Mouse (Mus musculus) monocyte, adult 5-6 weeks (primary cell): ENCODE measurements around the gene Cog8. TPM values are rescaled to one million over a fixed set of nuclear protein-coding genes. Genes with fewer than 3 reads are reported as not detected.
A peak's percentile ranks its signal among the peaks of the same experiment; 100 is the strongest.
"Not testable (repeated sequence)": the region's sequence is repeated elsewhere in the genome, so short reads cannot be mapped to it uniquely, and the experiment has no call there.

Experiments used
- ATAC-seq: fragments of 153-309, 156-312 bp; replicated peaks from 2 replicates; pipeline ENCODE4 v1.8.0; 2017; ENCODE audit warnings: mild to moderate bottlenecking; ENCODE audit not compliant: low TSS enrichment, insufficient number of reproducible peaks, severe bottlenecking, poor library complexity, low FRiP score
- total RNA-seq: library from RNA; stranded (forward); fragments of 200-1000, 200-491, 200-594 nt; gene quantifications from 3 replicates; pipeline ENCODE4 v1.2.3, GENCODE M21; 2017

Cog8 gene
- total RNA-seq, 1 experiment from 2014 or later = 12.4 TPM

DNA sequence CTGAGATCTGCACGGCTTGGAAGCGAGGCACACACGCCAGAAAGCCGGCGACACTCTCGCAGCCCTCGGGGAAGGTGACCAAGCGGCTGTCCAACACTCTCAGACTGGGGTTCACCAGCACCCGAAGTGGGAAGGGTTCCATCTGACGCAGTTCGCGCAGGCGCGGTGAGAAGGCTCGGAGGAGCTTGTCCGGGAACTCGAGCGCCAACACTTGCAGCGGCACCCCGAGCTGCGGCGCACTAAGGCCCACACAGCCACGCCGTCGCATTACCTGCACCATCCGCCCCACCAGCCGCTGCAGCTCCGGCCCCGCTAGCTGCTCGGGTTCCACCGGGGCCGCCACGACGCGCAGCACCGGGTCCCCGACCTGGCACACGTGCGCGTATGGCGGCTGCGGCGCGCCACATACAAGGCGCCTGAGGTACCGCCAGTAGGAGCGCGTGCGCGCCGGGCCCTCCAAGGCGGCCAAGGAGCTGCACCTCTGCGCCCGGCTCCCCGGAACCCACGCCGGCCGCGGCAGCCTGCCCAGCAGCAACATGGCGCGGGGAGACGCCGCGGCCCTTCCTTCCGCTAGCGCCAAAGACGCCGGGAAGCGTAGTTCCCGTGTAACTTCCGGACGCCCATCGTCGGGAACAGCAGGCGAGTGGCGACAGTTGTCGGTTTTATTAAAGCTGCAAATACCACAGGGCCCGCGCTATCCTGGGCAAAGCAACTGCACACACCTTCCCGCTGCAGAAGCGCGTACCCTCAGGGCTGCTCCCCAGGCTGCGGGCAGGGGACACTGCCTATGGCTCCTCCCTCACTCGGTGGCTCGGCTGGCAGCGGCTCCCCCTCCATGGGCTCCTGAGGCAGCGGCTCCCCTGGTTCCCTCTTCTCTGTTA, 8.2 kb downstream of the Cog8 start, which contains the start of gene Pdf:
Pdf (minus strand) TSS at position 554 of the 881 bp plus-strand sequence.
- ATAC-seq = peak; percentile 60

DNA sequence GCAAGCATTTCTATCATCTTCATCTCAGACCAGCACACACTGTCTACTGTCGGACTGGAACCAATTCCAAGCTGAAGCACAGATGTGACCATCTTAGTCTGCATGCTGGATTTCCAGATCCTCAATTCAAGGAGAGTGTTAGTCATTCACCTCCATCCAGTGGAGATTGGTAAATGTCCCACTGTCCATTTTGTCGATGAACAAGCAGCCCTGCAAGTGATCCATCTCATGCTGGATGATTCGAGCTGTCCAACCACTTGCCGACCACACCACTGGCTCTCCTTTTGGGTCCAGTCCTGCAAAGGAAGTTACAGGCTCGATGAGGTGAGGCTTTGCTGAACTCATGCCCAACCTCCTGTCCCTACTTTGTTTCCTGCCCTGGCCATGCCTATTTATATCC, 9.5 kb downstream of the Cog8 start:
- ATAC-seq = no peak

DNA sequence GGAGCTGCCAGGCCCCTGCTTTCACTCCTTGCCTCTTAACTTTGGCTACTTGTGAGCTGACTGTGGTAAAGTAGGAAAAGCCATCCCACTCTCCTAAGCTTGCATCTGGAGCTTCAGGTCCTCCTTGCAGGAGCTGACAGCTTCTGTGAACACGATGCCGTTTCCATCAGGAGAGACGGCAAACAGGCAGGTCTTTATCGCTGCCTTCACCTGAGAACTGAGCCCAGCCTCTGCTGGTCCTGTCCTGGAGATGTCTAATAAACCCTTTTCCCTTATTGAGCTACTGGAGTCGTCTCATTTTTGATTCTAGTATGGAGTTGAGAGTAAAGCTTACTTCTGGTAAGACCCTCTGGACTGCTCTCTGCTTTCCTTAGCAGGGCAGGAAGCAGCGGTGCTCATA, 11.0 kb downstream of the Cog8 start:
- ATAC-seq = no peak

DNA sequence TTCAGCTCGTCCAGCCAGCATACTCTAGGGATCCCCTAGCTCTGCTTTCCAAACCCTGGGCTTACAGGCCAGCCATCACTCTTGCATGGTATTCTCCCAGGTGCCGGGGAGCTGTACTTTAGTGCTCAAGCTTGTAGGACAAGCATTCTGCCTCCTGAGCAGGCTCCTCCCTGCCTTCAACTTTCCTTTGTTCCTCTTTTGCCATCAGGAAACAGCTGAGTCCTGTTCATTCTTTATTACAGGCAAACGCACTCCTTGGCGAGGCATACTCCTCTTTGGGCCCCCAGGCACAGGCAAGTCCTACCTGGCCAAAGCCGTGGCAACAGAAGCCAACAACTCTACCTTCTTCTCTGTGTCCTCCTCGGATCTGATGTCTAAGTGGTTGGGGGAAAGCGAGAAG, 15.9 kb downstream of the Cog8 start:
- ATAC-seq = no peak

DNA sequence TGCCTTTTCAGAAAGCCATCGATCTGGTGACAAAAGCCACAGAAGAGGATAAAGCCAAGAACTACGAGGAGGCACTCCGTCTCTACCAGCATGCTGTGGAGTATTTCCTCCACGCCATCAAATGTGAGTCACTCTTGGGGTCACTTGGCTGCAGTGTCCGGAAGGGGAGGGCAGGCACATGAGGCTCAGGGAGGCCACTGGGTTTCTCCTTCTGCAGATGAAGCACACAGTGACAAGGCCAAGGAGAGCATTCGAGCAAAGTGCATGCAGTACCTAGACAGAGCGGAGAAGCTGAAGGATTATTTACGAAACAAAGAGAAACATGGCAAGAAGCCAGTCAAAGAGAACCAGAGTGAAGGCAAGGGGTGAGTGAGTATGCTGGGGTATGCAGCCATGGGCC, 19.9 kb downstream of the Cog8 start:
- ATAC-seq = no peak

DNA sequence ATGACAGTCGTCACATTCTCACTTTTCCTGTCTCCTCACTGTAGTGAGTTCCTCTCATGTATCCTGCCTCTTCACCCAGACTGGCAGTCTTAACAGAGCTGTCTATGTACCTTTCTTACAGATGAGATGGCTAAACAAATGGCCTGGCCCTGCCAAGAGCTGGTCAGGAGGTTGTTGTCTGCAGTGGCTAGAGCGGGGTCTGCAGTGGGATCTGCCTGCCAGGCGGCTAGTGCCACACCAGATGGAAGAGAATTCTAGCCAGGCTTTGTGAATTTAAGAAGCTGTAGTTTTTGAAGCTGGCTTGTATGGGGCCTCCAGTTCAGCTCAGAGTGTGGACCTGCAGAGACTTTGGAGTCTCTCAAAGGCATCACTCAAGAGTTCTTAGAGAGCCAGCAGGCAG, 20.8 kb downstream of the Cog8 start:
- no peak for ATAC-seq

DNA sequence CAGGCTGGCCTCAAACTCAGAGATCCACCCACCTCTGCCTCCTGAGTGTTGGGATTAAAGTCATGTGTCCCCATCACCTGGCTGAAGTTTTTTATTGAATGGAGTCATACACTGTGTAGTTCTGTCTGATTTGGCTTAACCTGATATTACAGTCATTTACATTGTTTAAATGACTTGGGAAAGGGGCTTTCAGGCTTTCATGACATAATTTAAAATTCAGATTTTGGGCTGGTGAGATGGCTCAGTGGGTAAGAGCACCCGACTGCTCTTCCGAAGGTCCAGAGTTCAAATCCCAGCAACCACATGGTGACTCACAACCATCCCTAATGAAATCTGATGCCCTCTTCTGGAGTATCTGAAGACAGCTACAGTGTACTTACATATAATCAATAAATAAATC, 22.9 kb downstream of the Cog8 start:
- ATAC-seq = not testable (repeated sequence)

DNA sequence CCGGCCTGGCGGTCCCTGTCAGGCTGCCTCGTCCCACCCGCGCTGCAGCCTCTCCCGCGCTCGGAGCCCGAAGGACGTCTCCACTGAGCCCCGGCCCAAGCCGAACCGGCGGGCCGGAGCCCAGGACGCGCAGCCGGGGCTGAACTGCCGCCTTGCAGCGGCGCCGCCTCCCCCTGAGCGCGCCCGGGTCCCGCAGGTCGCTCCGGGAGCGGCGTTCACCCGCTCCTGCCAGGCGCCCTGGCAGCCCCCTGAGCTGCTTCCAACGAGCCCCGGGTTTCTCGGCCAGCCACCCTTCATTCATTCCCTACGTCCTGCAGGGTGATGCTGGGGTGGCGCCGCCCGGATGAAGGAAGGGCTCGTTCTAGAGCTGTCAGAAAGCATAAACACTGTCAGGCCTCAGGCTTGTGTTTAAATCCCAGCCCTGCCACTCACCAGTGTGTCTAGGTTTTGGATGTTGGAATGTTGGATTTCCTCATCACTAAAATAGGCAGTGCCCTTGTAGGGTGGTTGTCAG, 24.9 kb downstream of the Cog8 start:
- no peak for ATAC-seq

DNA sequence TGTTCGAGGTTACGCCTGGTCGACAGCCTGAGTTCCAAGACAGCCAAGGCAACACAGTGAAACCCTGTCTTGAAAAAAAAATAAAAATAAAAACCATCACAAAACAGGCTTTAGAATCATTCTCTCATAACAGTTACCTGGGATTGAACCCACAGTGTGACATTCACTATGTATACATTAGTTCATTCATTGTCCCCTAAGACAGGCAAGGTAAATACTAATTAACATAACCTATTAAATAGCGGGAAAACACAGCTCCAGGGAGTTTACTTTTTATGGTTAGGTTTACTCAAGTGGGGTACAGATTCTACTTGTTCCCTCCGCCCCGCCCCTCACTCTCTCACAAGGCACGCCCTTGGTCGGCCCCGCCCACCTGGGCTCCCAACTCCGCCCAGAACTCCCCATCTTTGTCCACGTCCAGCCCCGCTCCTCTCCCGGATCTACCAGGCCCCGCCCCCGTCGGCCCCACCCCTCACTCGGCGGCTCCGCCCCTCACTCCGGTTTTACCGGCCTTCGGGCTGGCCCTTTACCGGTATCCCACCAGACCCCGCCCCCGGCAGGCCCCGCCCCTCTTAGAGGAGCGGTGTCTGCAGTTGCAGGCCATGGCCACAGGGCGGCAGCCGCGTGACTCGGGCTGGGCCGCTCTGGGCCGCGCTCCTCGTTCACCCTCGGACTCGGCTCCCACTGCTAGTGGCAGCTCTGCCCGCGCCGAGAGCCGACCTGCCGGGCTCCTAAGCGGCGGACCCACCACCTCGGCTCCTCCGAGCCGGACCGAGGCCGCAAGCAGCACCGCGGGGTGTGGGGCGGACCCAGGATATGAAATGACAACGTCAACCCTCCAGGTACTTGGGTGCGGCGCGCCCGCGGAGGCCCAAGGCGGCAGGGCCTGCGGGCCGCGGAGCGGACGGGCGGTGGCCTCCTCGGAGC, 25.6 kb downstream of the Cog8 start, which contains the start of gene Vps4a:
Vps4a (plus strand) TSS at position 573 of the 927 bp plus-strand sequence.
- ATAC-seq = peak; percentile 82

DNA sequence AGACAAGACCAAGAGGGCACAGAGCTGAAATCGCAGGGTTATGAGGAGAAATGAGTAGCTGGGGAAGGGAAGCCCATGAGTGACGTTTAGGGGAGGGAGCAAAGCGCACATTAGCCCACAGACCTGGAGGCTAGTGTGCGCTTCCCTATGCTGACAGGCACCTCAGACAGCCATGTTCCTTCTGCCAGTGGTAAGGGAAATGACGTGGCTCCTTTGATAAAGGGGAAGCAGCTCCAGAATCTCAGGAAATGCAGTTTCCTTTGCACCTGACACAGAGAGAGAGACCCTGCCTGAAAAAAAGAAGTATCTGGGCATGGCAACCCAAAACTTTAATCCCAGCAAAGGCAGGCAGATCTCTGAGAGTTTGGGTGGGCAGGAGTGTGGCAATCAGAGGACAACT, 26.4 kb downstream of the Cog8 start:
- peak; percentile 48 for ATAC-seq

DNA sequence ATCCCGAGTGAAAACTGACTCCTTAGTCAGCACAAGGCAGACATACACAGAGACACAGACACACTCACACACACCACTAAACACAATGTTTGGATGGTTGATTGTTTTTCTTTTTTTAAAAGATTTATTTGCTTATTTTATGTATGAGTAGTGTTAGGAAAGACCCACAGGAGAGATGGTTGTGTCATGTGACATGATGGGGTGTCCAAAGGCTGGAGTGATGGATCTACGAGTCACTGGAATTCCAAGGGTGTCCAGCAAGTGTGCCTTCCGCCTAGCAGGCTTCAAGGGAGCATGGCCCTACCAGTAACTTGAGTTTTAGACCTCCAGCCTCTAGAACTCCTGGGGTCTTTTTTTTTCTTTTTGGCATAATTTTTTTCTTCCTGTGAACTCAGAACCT, 27.2 kb downstream of the Cog8 start:
- ATAC-seq = no peak

DNA sequence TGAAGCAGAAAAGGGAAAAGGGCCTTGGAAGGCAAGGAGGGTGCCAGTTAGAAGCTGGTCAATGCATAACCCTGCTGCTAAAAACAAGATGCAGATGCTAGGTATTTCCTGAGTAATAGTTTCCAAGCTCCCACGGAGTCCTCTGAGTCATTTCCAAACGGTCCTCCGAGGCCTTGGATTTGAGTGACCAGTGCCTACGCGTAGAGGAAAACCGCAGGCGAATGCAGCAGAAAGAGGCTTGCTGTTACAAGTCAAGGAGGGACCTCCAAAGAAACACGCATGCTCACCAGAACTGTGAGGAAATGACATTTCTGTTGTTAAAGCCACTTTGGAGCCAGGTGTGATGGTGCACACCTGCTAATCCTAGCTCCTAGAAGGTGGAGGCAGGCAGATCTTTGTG, 33.0 kb downstream of the Cog8 start:
- ATAC-seq = no peak

DNA sequence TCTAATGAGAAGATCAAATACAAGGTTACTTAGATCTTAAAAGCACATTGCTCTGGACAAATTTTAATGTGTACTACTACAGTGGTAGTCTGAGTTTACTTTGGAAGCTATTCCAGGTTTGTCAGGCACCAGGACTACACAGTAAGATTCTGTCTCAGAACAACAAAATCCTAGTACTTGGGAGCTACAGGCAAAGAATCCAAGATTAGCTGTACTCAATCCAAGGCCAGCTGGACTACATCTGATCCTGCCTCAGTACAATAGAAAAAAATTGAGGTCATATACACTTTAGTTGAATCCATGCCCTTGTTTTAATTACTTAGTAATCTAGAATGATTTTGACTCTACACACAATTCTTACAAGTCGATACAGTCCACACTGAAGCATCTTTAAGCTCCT, 41.6 kb downstream of the Cog8 start:
- ATAC-seq = no peak

DNA sequence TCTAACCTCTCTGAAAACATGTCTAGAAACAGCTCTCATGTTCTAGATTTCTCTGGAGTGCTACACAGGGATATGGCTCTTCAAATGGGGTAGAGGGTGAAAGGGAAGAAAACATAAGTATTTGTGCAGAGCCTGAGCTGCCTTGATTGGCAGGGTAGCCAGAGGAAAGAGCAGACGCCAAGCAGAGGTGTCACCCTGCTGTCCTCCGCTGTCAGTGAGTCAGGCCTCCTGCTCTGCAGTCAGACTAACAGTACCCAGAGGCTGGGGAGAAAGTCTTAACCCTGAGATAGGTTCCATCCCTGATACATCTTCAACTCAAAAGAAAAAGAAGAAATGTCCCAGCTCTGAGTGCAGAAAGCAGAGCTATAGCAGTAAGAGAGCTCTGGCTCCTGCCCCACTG, 43.8 kb downstream of the Cog8 start:
- no peak for ATAC-seq

DNA sequence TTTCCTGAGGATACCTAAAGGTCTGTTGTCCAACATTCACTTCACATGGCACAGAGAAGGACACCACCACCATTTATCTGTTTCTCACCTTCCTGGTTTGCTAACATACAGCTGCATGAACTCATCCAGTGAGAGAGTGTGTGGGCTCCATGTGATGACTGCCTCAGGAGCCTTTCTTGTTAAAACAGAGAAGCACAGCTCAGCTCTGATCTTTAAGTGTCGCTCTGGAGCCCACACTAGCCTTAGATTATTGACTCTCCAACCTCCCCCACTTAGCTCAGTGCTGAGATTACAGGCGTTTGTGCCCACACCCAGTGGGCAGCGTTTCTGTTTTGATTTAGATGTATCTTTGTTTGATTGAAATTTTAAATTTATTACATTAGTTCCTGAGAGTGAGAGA, 48.7 kb downstream of the Cog8 start:
- no peak for ATAC-seq

DNA sequence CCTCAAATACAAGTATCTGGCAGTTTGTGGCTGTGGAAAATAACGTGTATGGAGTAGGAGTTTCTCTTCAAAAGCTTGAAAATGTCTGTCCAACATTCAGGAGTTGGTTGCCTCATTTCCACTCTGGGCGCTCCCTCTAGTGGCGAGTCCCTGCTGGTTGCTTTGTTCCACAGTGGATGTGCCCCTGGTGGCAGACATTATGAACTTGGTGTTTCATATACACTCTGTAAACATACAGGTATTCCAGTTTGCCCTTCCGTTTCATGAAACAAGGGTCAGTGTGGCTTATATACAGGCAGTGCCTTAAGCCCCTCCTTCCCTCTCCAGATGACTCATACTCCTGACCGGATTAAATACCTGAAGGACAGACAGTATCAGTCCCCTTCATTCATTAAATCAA, 54.0 kb downstream of the Cog8 start:
- ATAC-seq = peak; percentile 93

DNA sequence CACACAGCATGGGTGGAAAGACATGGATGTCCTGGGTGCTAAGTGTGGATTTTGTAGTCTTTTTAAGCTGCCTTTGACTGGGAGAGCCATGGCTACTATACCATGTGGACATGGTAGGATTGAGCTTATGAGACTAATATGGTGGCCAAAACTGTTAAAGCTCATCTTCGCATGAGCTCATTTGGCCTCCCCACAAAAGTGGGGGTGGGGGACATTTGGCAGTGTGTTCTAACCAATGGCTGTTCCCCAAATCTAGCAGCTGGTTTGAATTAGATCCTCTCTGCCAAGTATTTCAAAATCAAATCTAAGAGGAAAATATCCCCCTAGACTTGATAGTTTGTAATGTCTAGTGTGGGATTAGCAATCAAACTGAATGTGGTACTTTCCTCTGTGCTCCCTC, 57.4 kb downstream of the Cog8 start:
- ATAC-seq = no peak

DNA sequence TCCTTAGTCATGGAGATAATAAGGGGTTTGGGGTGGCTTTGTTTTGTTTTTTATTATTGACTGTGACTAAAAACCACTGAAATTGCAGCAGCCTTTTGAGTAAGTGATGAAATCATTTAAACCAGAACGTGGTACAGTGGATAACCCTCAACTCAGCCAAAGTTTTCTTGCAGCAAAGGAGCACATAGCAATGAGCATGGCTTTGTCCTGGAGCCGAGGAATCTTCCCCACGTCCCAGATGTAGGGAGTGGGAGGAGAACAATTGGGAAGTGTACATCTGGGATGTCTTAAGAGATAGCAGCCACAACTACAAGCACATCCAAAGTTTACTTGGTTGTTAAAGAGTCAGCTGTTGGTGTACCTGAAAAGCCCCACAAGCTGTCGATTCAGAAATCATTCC, 59.1 kb downstream of the Cog8 start:
- no peak for ATAC-seq

DNA sequence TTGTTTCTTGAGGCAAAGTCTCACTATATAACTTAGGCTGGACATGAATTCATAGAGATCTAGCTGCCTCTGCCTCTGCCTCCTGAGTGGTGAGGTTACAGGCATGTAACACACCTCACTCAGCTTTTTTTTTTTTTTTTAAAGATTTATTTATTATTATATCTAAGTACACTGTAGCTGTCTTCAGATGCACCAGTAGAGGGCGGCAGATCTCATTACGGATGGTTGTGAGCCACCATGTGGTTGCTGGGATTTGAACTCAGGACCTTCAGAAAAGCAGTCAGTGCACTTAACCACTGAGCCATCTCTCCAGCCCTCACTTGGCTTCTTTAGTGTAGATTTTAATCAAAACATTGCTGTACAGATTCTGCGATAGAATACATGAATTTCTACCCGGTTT, 60.1 kb downstream of the Cog8 start:
- not testable (repeated sequence) for ATAC-seq
